Mouse (Mus musculus) stomach, postnatal 0 days (tissue): ENCODE measurements around the gene Dst. TPM values are rescaled to one million over a fixed set of nuclear protein-coding genes. Genes with fewer than 3 reads are reported as not detected.
A peak's percentile ranks its signal among the peaks of the same experiment; 100 is the strongest.

ENCODE experiments used
- ATAC-seq: fragments of 200-750 bp; cut with Nextera tagmentation; 2 replicates; pipeline ENCODE4 v1.8.0; 2017; ENCODE audit not compliant: low FRiP score, low TSS enrichment
- DNase-seq: peaks from one replicate; pipeline ENCODE4 v3.0.0-alpha.2; 2016; ENCODE audit warnings: low spot score
- H3K27ac ChIP-seq: fragments of 300-500 bp; sonication (generic); replicated peaks from 2 replicates; pipeline ENCODE4 v1.5.1; 2014; ENCODE audit warnings: mild to moderate bottlenecking, control low read depth
- H3K27me3 ChIP-seq: fragments of 300-500 bp; sonication (generic); 2 replicates; pipeline ENCODE4 v1.6.1; 2014; ENCODE audit warnings: low read length; ENCODE audit not compliant: control insufficient read depth, insufficient read depth
- H3K36me3 ChIP-seq: fragments of 300-500 bp; sonication (generic); 2 replicates; pipeline ENCODE4 v1.6.1; 2014; ENCODE audit warnings: low read length, mixed read lengths; ENCODE audit not compliant: control insufficient read depth, insufficient read depth
- H3K4me1 ChIP-seq: fragments of 300-500 bp; sonication (generic); replicated peaks from 2 replicates; pipeline ENCODE4 v1.6.1; 2014; ENCODE audit warnings: antibody characterized with exemption; ENCODE audit not compliant: control insufficient read depth, insufficient read depth
- H3K4me2 ChIP-seq: fragments of 300-500 bp; sonication (generic); replicated peaks from 2 replicates; pipeline ENCODE4 v1.6.1; 2014; ENCODE audit warnings: low read depth, mild to moderate bottlenecking, control low read depth, moderate library complexity
- H3K4me3 ChIP-seq: fragments of 300-500 bp; sonication (generic); 2 replicates; pipeline ENCODE4 v1.5.1; 2014; ENCODE audit warnings: low read depth, low read length, control low read depth
- H3K9ac ChIP-seq: fragments of 300-500 bp; sonication (generic); 2 replicates; pipeline ENCODE4 v1.6.1; 2014; ENCODE audit warnings: mild to moderate bottlenecking, low read length, control low read depth, mixed read lengths
- H3K9me3 ChIP-seq: fragments of 300-500 bp; sonication (generic); 2 replicates; pipeline ENCODE4 v1.6.1; 2016; ENCODE audit warnings: low read length; ENCODE audit not compliant: control insufficient read depth
- CTCF ChIP-seq: IDR thresholded peaks from 2 replicates; pipeline ENCODE4 v1.5.1; 2016; ENCODE audit warnings: antibody characterized with exemption, low read depth, mild to moderate bottlenecking, moderate library complexity
- EP300 ChIP-seq: optimal IDR thresholded peaks from 2 replicates; pipeline ENCODE3; 2016; ENCODE audit warnings: antibody characterized with exemption
- WGBS: fragments of 180-500 bp; shearing (Covaris S2); extraction: QIAGEN DNeasy Blood & Tissue Kit; methylation state at CpG from one replicate; pipeline ENCODE4 v1.1.7; 2014; 5-methylcytosine and 5-hydroxymethylcytosine counted together
- polyA plus RNA-seq: library from polyadenylated mRNA; unstranded; fragments of >200 nt; fragmentation: Nextera tagmentation; extraction: Ambion mirVana; gene quantifications from 2 replicates; pipeline ENCODE4 v1.2.1, GENCODE M21; 2015

The Dst gene
- polyA plus RNA-seq, 1 experiment from 2014 or later = 16.4 TPM

GRCm38 (mm10) chr1:34297636-34298035 lies 389.6 kb downstream of the Dst start:
- H3K9me3 ChIP-seq = no peaks in the 10 kb centered on the region
- H3K4me3 ChIP-seq = no peak overlapping the region
- peaks cover 19% of the 10 kb centered on the region for H3K36me3 ChIP-seq
- no peak overlapping the region for H3K4me2 ChIP-seq
- 78% methylated on average over 9 of the region's 9 CpGs for WGBS
- no peaks in the 10 kb centered on the region for H3K4me1 ChIP-seq
- DNase-seq = no peak
- no peaks in the 10 kb centered on the region for H3K27me3 ChIP-seq
- no peak overlapping the region for H3K9ac ChIP-seq
- no peak overlapping the region for H3K27ac ChIP-seq
- ATAC-seq = no peak
- no peak for TF ChIP-seq EP300
- TF ChIP-seq CTCF = no peak

GRCm38 (mm10) chr1:34298631-34299184 lies 390.7 kb downstream of the Dst start:
- TF ChIP-seq EP300 = no peak
- TF ChIP-seq CTCF = no peak
- Histone ChIP-seq H3K4me2 (no peak overlapping the region), H3K27me3 (no peaks in the 10 kb centered on the region), H3K9ac (no peak overlapping the region), H3K9me3 (no peaks in the 10 kb centered on the region), H3K4me1 (no peaks in the 10 kb centered on the region), H3K36me3 (peaks cover 20% of the 10 kb centered on the region), H3K27ac (no peak overlapping the region), H3K4me3 (no peak overlapping the region)
- DNase-seq = peak; percentile 51
- 43% methylated on average over 18 of the region's 18 CpGs for WGBS
- no peak for ATAC-seq

DNA sequence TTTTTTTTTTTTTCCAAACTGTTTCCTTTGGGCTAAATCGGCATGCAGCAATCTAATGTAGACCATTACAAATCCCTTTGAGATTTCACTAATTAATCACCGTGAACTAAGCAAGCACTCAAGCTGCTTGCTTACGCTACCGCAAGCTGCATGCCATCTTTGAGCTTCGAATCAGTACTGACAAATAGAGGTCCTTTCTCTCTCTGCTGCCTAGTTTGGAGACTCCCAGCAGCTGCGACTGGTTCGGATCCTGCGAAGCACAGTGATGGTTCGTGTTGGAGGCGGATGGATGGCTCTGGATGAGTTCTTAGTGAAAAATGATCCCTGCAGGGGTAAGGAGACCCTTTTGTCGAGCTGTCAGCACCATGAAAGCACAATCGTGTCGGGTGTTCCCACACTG lies 391.5 kb downstream of the Dst start:
- ATAC-seq (no peak), DNase-seq (no peak)
- WGBS = 74% methylated on average over 13 of the region's 13 CpGs

DNA sequence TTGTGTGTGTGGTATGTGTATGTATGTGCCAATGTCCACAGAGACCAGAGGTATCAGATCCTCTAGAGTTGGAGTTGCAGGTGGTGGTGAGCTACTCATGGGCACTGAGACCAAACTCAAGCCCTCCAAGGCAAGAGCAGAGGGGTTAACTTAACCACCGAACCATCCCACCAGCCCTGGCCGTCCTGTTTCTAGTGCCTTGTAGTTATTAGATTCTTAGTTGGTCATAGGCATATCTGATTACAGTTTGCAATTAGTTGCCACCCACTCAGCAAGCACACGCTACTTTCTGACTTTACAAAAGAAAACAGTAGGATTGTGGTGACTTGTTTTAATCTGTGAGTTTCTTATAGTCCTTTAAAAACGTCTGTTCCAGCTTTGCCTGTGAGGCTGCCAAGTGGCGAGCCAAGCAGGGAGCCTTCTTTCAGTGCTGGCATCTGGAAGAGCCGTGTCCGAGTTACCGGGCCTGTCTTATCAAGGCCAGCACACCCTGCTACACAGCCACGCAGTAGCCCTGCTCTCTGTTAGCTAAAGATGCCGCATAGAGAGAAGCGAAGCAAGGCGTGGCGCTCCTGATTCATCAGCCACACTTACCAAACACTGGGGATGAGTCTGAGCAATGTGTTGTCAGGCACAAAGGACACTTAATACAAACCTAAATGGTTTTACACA lies 392.4 kb downstream of the Dst start:
- Histone ChIP-seq H3K4me1 (no peaks in the 10 kb centered on the region), H3K27ac (no peak overlapping the region), H3K4me2 (no peak overlapping the region), H3K9me3 (no peaks in the 10 kb centered on the region), H3K4me3 (no peak overlapping the region), H3K9ac (no peak overlapping the region), H3K36me3 (peaks cover 9% of the 10 kb centered on the region), H3K27me3 (no peaks in the 10 kb centered on the region)
- WGBS = 76% methylated on average over 13 of the region's 13 CpGs
- DNase-seq (no peak), ATAC-seq (no peak)
- TF ChIP-seq CTCF (no peak), EP300 (no peak)

More for the DNA sequence above, 391.5 kb downstream of the Dst start:
- Histone ChIP-seq H3K9ac (no peak overlapping the region), H3K4me2 (no peak overlapping the region), H3K4me1 (no peaks in the 10 kb centered on the region), H3K9me3 (no peaks in the 10 kb centered on the region), H3K4me3 (no peak overlapping the region), H3K36me3 (peaks cover 16% of the 10 kb centered on the region), H3K27ac (no peak overlapping the region), H3K27me3 (no peaks in the 10 kb centered on the region)
- TF ChIP-seq EP300 (no peak), CTCF (no peak)

GRCm38 (mm10) chr1:34304227-34304626 lies 396.2 kb downstream of the Dst start:
- no peak for ATAC-seq
- H3K4me1 ChIP-seq = no peaks in the 10 kb centered on the region
- no peak overlapping the region for H3K27ac ChIP-seq
- H3K9ac ChIP-seq = no peak overlapping the region
- no peak for DNase-seq
- H3K36me3 ChIP-seq = peaks cover 11% of the 10 kb centered on the region
- H3K4me2 ChIP-seq = no peak overlapping the region
- no peak overlapping the region for H3K4me3 ChIP-seq
- H3K9me3 ChIP-seq = no peaks in the 10 kb centered on the region
- no peaks in the 10 kb centered on the region for H3K27me3 ChIP-seq
- 55% methylated on average over 5 of the region's 5 CpGs for WGBS
- TF ChIP-seq CTCF = no peak
- TF ChIP-seq EP300 = no peak

DNA sequence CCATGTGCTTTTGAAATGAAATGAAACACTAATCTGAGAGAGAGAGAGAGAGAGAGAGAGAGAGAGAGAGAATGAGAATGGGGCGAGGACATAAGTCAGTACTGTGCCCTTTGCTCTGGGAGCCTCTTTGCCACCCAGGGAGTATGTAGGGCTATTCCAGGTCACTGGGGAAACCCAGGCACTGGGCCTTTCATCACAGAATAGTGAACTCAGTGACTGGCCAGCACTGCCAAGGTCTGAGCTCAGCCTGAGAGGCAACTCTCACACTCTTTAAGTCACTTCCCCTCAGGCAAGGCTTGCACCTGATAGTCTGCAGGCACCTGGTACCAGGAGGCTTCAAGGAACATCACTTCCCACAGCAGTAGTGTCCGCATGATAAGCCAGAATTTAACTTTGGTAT lies 398.7 kb downstream of the Dst start:
- Histone ChIP-seq H3K27ac (no peak overlapping the region), H3K4me3 (no peak overlapping the region), H3K27me3 (no peaks in the 10 kb centered on the region), H3K9me3 (no peaks in the 10 kb centered on the region), H3K9ac (no peak overlapping the region), H3K36me3 (peaks cover 9% of the 10 kb centered on the region), H3K4me2 (no peak overlapping the region), H3K4me1 (no peaks in the 10 kb centered on the region)
- TF ChIP-seq CTCF (no peak), EP300 (no peak)
- no peak for ATAC-seq
- 94% methylated on average over 2 of the region's 2 CpGs for WGBS
- DNase-seq = no peak
